Mouse (Mus musculus) brain, embryonic 14.5 days (tissue): ENCODE measurements around the gene Pdss2.

Experiments used
- CTCF ChIP-seq: fragments of 200-500 bp; IDR thresholded peaks from 2 replicates; pipeline ENCODE4 v1.5.1; 2012; ENCODE audit warnings: inconsistent platforms, mild to moderate bottlenecking, moderate library complexity, borderline replicate concordance; ENCODE audit not compliant: insufficient read depth, insufficient read length; ENCODE audit errors: extremely low read depth
- POLR2A ChIP-seq: fragments of 200-500 bp; IDR thresholded peaks from 2 replicates; pipeline ENCODE4 v1.6.1; 2012; ENCODE audit warnings: mild to moderate bottlenecking, inconsistent platforms, borderline replicate concordance; ENCODE audit not compliant: poor library complexity, insufficient read depth, insufficient read length, severe bottlenecking; ENCODE audit errors: extremely low read depth

- TF ChIP-seq CTCF = peak; percentile 49; the same call in 1 of the 2 replicates
- TF ChIP-seq POLR2A = no peak
These were observed 9.4 kb upstream of the Pdss2 start for GRCm38 (mm10) chr10:43211866-43212265.
